Mouse (Mus musculus): Measurements from ENCODE around the gene Slc25a3. TPM values are rescaled to one million over a fixed set of nuclear protein-coding genes. Genes with fewer than 3 reads are reported as not detected.

Gene Slc25a3
- 557 and 573 TPM in 2 replicates for polyA plus RNA-seq (2015; fragmentation: Nextera tagmentation; extraction: Ambion mirVana)

GRCm38 (mm10) chr10:91123828-91124822, at the start of gene Slc25a3:
TSS of gene Slc25a3 (minus strand) at chr10:91124059.
- H3K9ac ChIP-seq, result peak within 1 kb of the TSS; percentile 90
- peaks cover 24% of the 10 kb centered on the region; the same call in 1 of the 2 replicates for H3K4me1 ChIP-seq
- no peaks in the 10 kb centered on the region for H3K9me3 ChIP-seq (replicated peaks)
- peak within 1 kb of the TSS; percentile 94 for H3K27ac ChIP-seq
- ATAC-seq (replicated peaks; ENCODE audit: low FRiP score), result peak; percentile 99
- peaks cover 28% of the 10 kb centered on the region for H3K36me3 ChIP-seq
- H3K4me3 ChIP-seq (replicated peaks), result peak within 1 kb of the TSS; percentile 83
- H3K4me2 ChIP-seq, result peak within 1 kb of the TSS; percentile 62
- WGBS, result 11% methylated on average over 59 of the region's 59 CpGs
- no peaks in the 10 kb centered on the region for H3K27me3 ChIP-seq

- H3K36me3 ChIP-seq, result no peaks in the 10 kb centered on the region
- peak overlapping the region; percentile 83 for H3K4me3 ChIP-seq (replicated peaks)
- peaks cover 25% of the 10 kb centered on the region for H3K4me1 ChIP-seq
- peak overlapping the region; percentile 75 for H3K4me2 ChIP-seq
- no peaks in the 10 kb centered on the region for H3K9me3 ChIP-seq (replicated peaks)
- H3K27ac ChIP-seq, result peak overlapping the region; percentile 100
- ATAC-seq (replicated peaks; ENCODE audit: low FRiP score), result no peak
- H3K27me3 ChIP-seq, result no peaks in the 10 kb centered on the region
- 75% methylated on average over 14 of the region's 14 CpGs for WGBS
- peak overlapping the region; percentile 100 for H3K9ac ChIP-seq
Observed at GRCm38 (mm10) chr10:91172329-91173100, 48.7 kb upstream of the Slc25a3 start.

GRCm38 (mm10) chr10:91171455-91172328, 47.8 kb upstream of the Slc25a3 start:
- no peaks in the 10 kb centered on the region for H3K9me3 ChIP-seq (replicated peaks)
- peak overlapping the region; percentile 83 for H3K4me3 ChIP-seq (replicated peaks)
- WGBS, result under 1% methylated on average over 68 of the region's 68 CpGs
- H3K36me3 ChIP-seq, result peaks cover 3% of the 10 kb centered on the region; the same call in 1 of the 2 replicates
- no peaks in the 10 kb centered on the region for H3K27me3 ChIP-seq
- peak overlapping the region; percentile 75 for H3K4me2 ChIP-seq
- H3K4me1 ChIP-seq, result peaks cover 33% of the 10 kb centered on the region
- peak overlapping the region; percentile 100 for H3K9ac ChIP-seq
- peak overlapping the region; percentile 100 for H3K27ac ChIP-seq
- ATAC-seq (replicated peaks; ENCODE audit: low FRiP score), result peak; percentile 98

DNA sequence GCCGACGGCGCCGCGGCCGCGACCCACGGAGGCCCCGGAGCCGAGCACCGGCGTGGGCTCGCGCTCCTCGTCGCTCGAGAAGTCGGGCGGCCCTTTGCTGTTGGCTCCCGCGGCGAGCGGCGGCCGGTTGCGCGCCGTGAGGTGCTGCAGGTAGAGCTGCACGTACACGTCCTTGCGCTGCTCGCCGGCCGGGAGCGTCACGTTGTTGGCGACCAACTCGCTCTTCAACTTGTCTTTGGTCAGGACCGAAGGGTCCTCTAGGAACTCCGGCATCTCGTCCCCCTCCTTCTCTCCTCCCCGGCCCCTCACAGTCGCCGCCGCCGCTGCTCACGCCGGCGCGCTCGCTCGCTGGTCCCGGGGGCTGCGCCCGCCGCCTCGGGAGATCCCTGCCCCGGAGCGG, 47.2 kb upstream of the Slc25a3 start:
- Histone ChIP-seq H3K4me3 (replicated peaks) (peak overlapping the region; percentile 83), H3K9ac (peak overlapping the region; percentile 100), H3K27me3 (no peaks in the 10 kb centered on the region), H3K4me2 (peak overlapping the region; percentile 75), H3K36me3 (peaks cover 5% of the 10 kb centered on the region), H3K27ac (peak overlapping the region; percentile 100), H3K4me1 (peaks cover 34% of the 10 kb centered on the region), H3K9me3 (replicated peaks) (no peaks in the 10 kb centered on the region)
- under 1% methylated on average over 58 of the region's 59 CpGs for WGBS
- peak; percentile 61 for ATAC-seq (replicated peaks; ENCODE audit: low FRiP score)

GRCm38 (mm10) chr10:91170143-91170941, 46.5 kb upstream of the Slc25a3 start:
- peak overlapping the region; percentile 75 for H3K4me2 ChIP-seq
- no peaks in the 10 kb centered on the region for H3K27me3 ChIP-seq
- peak overlapping the region; percentile 100 for H3K9ac ChIP-seq
- peak; percentile 35 for ATAC-seq (replicated peaks; ENCODE audit: low FRiP score)
- H3K27ac ChIP-seq, result peak overlapping the region; percentile 100
- H3K4me3 ChIP-seq (replicated peaks), result peak overlapping the region; percentile 83
- no peaks in the 10 kb centered on the region for H3K9me3 ChIP-seq (replicated peaks)
- H3K36me3 ChIP-seq, result peaks cover 12% of the 10 kb centered on the region
- H3K4me1 ChIP-seq, result peaks cover 36% of the 10 kb centered on the region
- WGBS, result under 1% methylated on average over 50 of the region's 50 CpGs

GRCm38 (mm10) chr10:91169414-91170065, 45.7 kb upstream of the Slc25a3 start:
- peak overlapping the region; percentile 83 for H3K4me3 ChIP-seq (replicated peaks)
- H3K9ac ChIP-seq, result peak overlapping the region; percentile 100; the same call in 1 of the 2 replicates
- H3K27ac ChIP-seq, result 0 out of 2 replicates have a peak overlapping the region, but pooled peaks have one; percentile 100
- peak overlapping the region; percentile 75 for H3K4me2 ChIP-seq
- H3K9me3 ChIP-seq (replicated peaks), result no peaks in the 10 kb centered on the region
- 40% methylated on average over 17 of the region's 17 CpGs for WGBS
- peaks cover 37% of the 10 kb centered on the region for H3K4me1 ChIP-seq
- no peaks in the 10 kb centered on the region for H3K27me3 ChIP-seq
- no peak for ATAC-seq (replicated peaks; ENCODE audit: low FRiP score)
- peaks cover 18% of the 10 kb centered on the region for H3K36me3 ChIP-seq

DNA sequence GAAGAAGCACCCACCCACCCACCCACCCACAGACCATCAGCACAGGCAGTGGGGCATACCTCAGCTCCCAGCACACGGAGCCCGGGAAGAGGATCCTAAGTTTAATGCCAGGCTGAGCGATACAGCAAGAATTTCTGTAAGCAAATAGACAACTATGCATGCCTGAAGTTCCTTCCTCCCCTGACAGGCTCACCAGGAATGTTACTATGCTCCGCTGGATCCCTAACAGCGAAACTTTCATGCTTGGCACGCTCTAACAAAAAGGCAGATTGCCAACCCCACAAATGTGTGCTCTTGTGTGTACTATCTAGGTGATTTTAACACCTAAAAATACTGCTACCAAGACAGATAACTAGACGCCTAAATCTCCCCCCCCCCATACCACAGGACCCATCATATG, 43.5 kb upstream of the Slc25a3 start:
- 36% methylated on average over 7 of the region's 7 CpGs for WGBS
- Histone ChIP-seq H3K27ac (peak overlapping the region; percentile 29), H3K4me1 (peaks cover 36% of the 10 kb centered on the region)

DNA sequence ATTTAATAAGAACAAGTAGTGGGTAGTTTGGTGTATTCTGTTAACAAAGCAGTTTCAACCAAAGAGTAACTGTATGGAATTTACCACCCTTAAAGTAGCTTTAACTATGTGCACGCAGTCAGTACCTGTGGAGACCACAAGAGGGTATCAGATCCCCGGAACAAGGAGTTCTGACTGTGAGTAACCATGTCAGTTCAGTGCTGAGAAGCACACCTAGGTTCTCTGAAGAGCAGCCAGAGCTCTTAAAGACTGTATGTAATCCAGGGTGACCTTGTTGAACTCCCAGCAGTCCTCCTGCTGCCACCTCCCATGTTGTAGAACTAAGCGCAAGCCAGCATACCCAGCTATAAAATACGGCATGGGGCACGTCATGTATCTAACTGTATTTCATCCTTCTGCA, 43.0 kb upstream of the Slc25a3 start:
- H3K4me2 ChIP-seq, result peak overlapping the region; percentile 75
- H3K4me1 ChIP-seq, result peaks cover 32% of the 10 kb centered on the region
- ATAC-seq (replicated peaks; ENCODE audit: low FRiP score), result no peak
- peak overlapping the region; percentile 24 for H3K4me3 ChIP-seq (replicated peaks)
- H3K36me3 ChIP-seq, result peaks cover 42% of the 10 kb centered on the region
- H3K27me3 ChIP-seq, result no peaks in the 10 kb centered on the region
- H3K27ac ChIP-seq, result peak overlapping the region; percentile 29
- H3K9ac ChIP-seq, result no peak overlapping the region
- 48% methylated on average over 5 of the region's 5 CpGs for WGBS
- no peaks in the 10 kb centered on the region for H3K9me3 ChIP-seq (replicated peaks)

More for the DNA sequence above, 43.5 kb upstream of the Slc25a3 start:
- H3K36me3 ChIP-seq, result peaks cover 37% of the 10 kb centered on the region
- H3K9ac ChIP-seq, result no peak overlapping the region
- peak overlapping the region; percentile 75 for H3K4me2 ChIP-seq
- ATAC-seq (replicated peaks; ENCODE audit: low FRiP score), result no peak
- no peaks in the 10 kb centered on the region for H3K9me3 ChIP-seq (replicated peaks)
- H3K27me3 ChIP-seq, result no peaks in the 10 kb centered on the region
- peak overlapping the region; percentile 24 for H3K4me3 ChIP-seq (replicated peaks)

- H3K9ac ChIP-seq, result no peak overlapping the region
- no peak for ATAC-seq (replicated peaks; ENCODE audit: low FRiP score)
- no peak overlapping the region for H3K4me3 ChIP-seq (replicated peaks)
- peaks cover 52% of the 10 kb centered on the region for H3K36me3 ChIP-seq
- H3K4me1 ChIP-seq, result peaks cover 32% of the 10 kb centered on the region
- H3K27me3 ChIP-seq, result no peaks in the 10 kb centered on the region
- no peaks in the 10 kb centered on the region for H3K9me3 ChIP-seq (replicated peaks)
- no peak overlapping the region for H3K4me2 ChIP-seq
- no peak overlapping the region for H3K27ac ChIP-seq
Observed at GRCm38 (mm10) chr10:91165850-91166249, 42.0 kb upstream of the Slc25a3 start.

GRCm38 (mm10) chr10:91164491-91164890, 40.6 kb upstream of the Slc25a3 start:
- ATAC-seq (replicated peaks; ENCODE audit: low FRiP score), result no peak
- Histone ChIP-seq H3K9me3 (replicated peaks) (no peaks in the 10 kb centered on the region), H3K4me2 (no peak overlapping the region), H3K36me3 (peaks cover 64% of the 10 kb centered on the region), H3K4me3 (replicated peaks) (no peak overlapping the region), H3K4me1 (peaks cover 31% of the 10 kb centered on the region), H3K27me3 (no peaks in the 10 kb centered on the region), H3K27ac (no peak overlapping the region), H3K9ac (no peak overlapping the region)
- 81% methylated on average over 3 of the region's 3 CpGs for WGBS
